Mouse (Mus musculus): ENCODE results near the gene Adgrl3. TPM values are rescaled to one million over a fixed set of nuclear protein-coding genes. Genes with fewer than 3 reads are reported as not detected.

Adgrl3 gene
- polyA plus RNA-seq, 1 experiment from 2014 or later = 66.3 TPM

GRCm38 (mm10) chr5:81837860-81838259 is 817.9 kb downstream of the Adgrl3 start:
- H3K36me3 ChIP-seq = no peaks in the 10 kb centered on the region
- WGBS = 92% methylated on average over 2 of the region's 2 CpGs
- ATAC-seq (ENCODE audit: low FRiP score, low read depth) = no peak

GRCm38 (mm10) chr5:81843798-81844197 is 823.9 kb downstream of the Adgrl3 start:
- Histone ChIP-seq H3K4me1 (0 out of 2 replicates have a peak, but pooled peaks cover 4% of the 10 kb centered on the region), H3K4me2 (replicated peaks) (no peak overlapping the region), H3K36me3 (no peaks in the 10 kb centered on the region), H3K9ac (no peak overlapping the region), H3K27ac (no peak overlapping the region), H3K9me3 (no peaks in the 10 kb centered on the region), H3K4me3 (no peak overlapping the region), H3K27me3 (no peaks in the 10 kb centered on the region)
- WGBS = 13% methylated on average over 4 of the region's 4 CpGs
- ATAC-seq (ENCODE audit: low FRiP score, low read depth) = no peak

More at GRCm38 (mm10) chr5:81837860-81838259, 817.9 kb downstream of the Adgrl3 start:
- Histone ChIP-seq H3K4me3 (no peak overlapping the region), H3K4me1 (no peaks in the 10 kb centered on the region), H3K4me2 (replicated peaks) (no peak overlapping the region), H3K9ac (no peak overlapping the region), H3K9me3 (peaks cover 8% of the 10 kb centered on the region), H3K27me3 (no peaks in the 10 kb centered on the region), H3K27ac (no peak overlapping the region)

GRCm38 (mm10) chr5:81870336-81870735 is 850.4 kb downstream of the Adgrl3 start:
- H3K27ac ChIP-seq = no peak overlapping the region
- no peak overlapping the region for H3K4me3 ChIP-seq
- H3K36me3 ChIP-seq = no peaks in the 10 kb centered on the region
- no peaks in the 10 kb centered on the region for H3K9me3 ChIP-seq
- 85% methylated on average over 6 of the region's 6 CpGs for WGBS
- ATAC-seq (ENCODE audit: low FRiP score, low read depth) = no peak
- H3K4me1 ChIP-seq = no peaks in the 10 kb centered on the region
- no peaks in the 10 kb centered on the region for H3K27me3 ChIP-seq
- H3K4me2 ChIP-seq (replicated peaks) = no peak overlapping the region
- no peak overlapping the region for H3K9ac ChIP-seq

Small RNA genes within 50 kb of the gene (microRNA-seq; reads per million reads assigned to microRNA genes)
- gene Gm22048 = not detected
